Mouse (Mus musculus): ENCODE data around the gene Acot3.
"Not testable (repeated sequence)": the region's sequence is repeated elsewhere in the genome, so short reads cannot be mapped to it uniquely, and the experiment has no call there.

Gene Acot3

GRCm38 (mm10) chr12:84099605-84100004 is 47.7 kb downstream of the Acot3 start:
- in situ Hi-C loops (cut with MboI, MseI): no loop called here

GRCm38 (mm10) chr12:84100071-84100470 is 48.1 kb downstream of the Acot3 start:
- in situ Hi-C loops (cut with MboI, MseI): no loop called here

GRCm38 (mm10) chr12:84100604-84101492 is 48.9 kb downstream of the Acot3 start, which contains the start of gene Acot6:
Acot6 (plus strand) TSS chr12:84100654.
- in situ Hi-C loops (cut with MboI, MseI): not testable (repeated sequence)

- in situ Hi-C loops (cut with MboI, MseI): no loop called here
Observed at GRCm38 (mm10) chr12:84101493-84101845, 49.5 kb downstream of the Acot3 start.

GRCm38 (mm10) chr12:84107012-84107411 is 55.1 kb downstream of the Acot3 start:
- in situ Hi-C loops (cut with MboI, MseI): no loop called here

- in situ Hi-C loops (cut with MboI, MseI): no loop called here
Observed at GRCm38 (mm10) chr12:84107692-84108091, 55.7 kb downstream of the Acot3 start.

- in situ Hi-C loops (cut with MboI, MseI): no loop called here
Observed at GRCm38 (mm10) chr12:84109924-84110323, 58.0 kb downstream of the Acot3 start.
